Comparison of ENCODE assay signal across 17 mouse cellular contexts in the genomic region with DNA sequence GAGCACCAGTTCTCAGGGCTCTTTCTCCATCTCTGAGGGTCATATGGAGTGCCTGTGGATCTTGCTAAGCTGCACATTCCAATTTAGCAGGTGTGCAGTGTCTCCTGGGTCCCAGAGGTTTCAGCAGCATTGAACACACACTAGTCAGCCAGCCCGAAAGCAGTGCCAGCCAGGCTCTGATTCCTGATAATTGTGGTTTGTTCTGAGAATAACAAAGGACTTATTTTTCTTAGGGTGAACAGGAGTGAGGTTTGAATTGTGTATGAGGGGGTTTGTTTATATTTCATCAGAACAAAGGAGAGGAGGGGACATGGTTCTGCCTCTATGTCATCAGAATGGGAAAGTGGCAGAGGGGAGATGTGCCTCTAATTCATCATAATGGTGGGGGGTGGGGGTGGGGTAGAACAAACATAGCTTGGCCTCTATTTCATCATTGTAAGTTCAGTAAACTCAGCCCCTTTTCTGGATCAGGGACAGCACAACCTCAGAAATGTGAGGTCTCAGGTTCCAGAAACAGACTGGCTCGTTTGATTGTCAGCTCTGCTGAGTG.
DNase-seq lines count a peak whose midpoint lies in the region; TF ChIP-seq lines count a peak whose summit lies in the region.
"Had no signal": no experiment of that assay in that cellular context is flagged by ENCODE, and none has a peak within 500 bp of the region (broad histone marks: within the 10 kb centered on the region; RNA-seq: fewer than 3 reads in every experiment).

No protein-coding gene starts in this region.

- H3K27me3 ChIP-seq in testis, adult 2 months (ENCODE audit: control insufficient read depth, insufficient read depth, low read length) = no peaks in the 10 kb centered on the region
- H3K27me3 ChIP-seq in heart, adult 2 months (ENCODE audit: control insufficient read depth, insufficient read depth, low read length) = no peaks in the 10 kb centered on the region
- H3K27me3 ChIP-seq: embryonic facial prominence, embryonic 12.5 days; forebrain, embryonic 15.5 days; heart, embryonic 12.5 days had no signal

- no peaks in the 10 kb centered on the region for H3K79me2 ChIP-seq in heart, adult 2 months (replicated peaks; ENCODE audit: control insufficient read depth, insufficient read depth, low read length)

- intact Hi-C loops in left cerebral cortex, postnatal 25 days (cut with DNase I) = no loop called here
- intact Hi-C loops in heart, adult 2 months (cut with DNase I) = no loop called here

- H3K9ac ChIP-seq in heart, adult 2 months (ENCODE audit: low read depth, low read length) = no peak overlapping the region
- H3K9ac ChIP-seq: embryonic facial prominence, embryonic 12.5 days; forebrain, embryonic 15.5 days; heart, embryonic 12.5 days had no signal

- peak; percentile 57 for DNase-seq in layer of hippocampus, adult 11-12 months (ENCODE audit: low spot score)
- no peak for DNase-seq in layer of hippocampus, adult 9-10 months (ENCODE audit: low spot score)
- DNase-seq in left cerebral cortex, adult 11 months (ENCODE audit: low spot score) = peak; percentile 39
- no peak for DNase-seq in left cerebral cortex, postnatal 25 days (ENCODE audit: low spot score in 2 of 2)
- no peak for DNase-seq in testis, postnatal 14 days (ENCODE audit: low spot score)
- DNase-seq in heart, adult 2 months = no peak
- DNase-seq: adrenal gland, adult 2 months; adrenal gland, postnatal 36 days; cerebellum, adult 11 months; cerebellum, adult 8-10 months; cerebellum, postnatal 14 days; gastrocnemius, postnatal 14 days had no signal

- TF ChIP-seq EP300 in heart, adult 2 months (IDR thresholded peaks at IDR 0.05; ENCODE audit: insufficient read depth, low read depth, low read length) = no peak

- H3K4me3 ChIP-seq in testis, adult 2 months (ENCODE audit: control insufficient read depth, low read depth, low read length) = peak overlapping the region; percentile 78
- H3K4me3 ChIP-seq in heart, adult 2 months = no peak overlapping the region
- H3K4me3 ChIP-seq: embryonic facial prominence, embryonic 12.5 days; forebrain, embryonic 15.5 days; heart, embryonic 12.5 days; hindbrain, embryonic 10.5 days had no signal

- TF ChIP-seq CTCF in testis, adult 2 months (IDR thresholded peaks at IDR 0.05; ENCODE audit: control insufficient read depth, insufficient read depth, insufficient replicate concordance, low read depth, low read length) = no peak
- TF ChIP-seq CTCF in heart, adult 2 months (IDR thresholded peaks at IDR 0.05) = no peak

- no peak overlapping the region for H3K27ac ChIP-seq in testis, adult 2 months (ENCODE audit: control insufficient read depth, insufficient read depth, low read depth, low read length)
- no peak overlapping the region for H3K27ac ChIP-seq in heart, adult 2 months
- H3K27ac ChIP-seq: embryonic facial prominence, embryonic 12.5 days; forebrain, embryonic 15.5 days; hindbrain, embryonic 10.5 days had no signal

- no peaks in the 10 kb centered on the region for H3K4me1 ChIP-seq in testis, adult 2 months (ENCODE audit: control insufficient read depth, insufficient read depth, low read length)
- H3K4me1 ChIP-seq in heart, adult 2 months (ENCODE audit: control insufficient read depth, insufficient read depth, low read length) = no peaks in the 10 kb centered on the region
- H3K4me1 ChIP-seq: embryonic facial prominence, embryonic 12.5 days; forebrain, embryonic 15.5 days; heart, embryonic 12.5 days had no signal

- TF ChIP-seq POLR2A in testis, adult 2 months (IDR thresholded peaks at IDR 0.05; ENCODE audit: control insufficient read depth, low read depth, low read length) = no peak
- TF ChIP-seq POLR2A in heart, adult 2 months (IDR thresholded peaks at IDR 0.05; ENCODE audit: insufficient read depth, low read depth, low read length) = no peak

- H3K36me3 ChIP-seq in testis, adult 2 months (ENCODE audit: control insufficient read depth, insufficient read depth, low read length) = no peaks in the 10 kb centered on the region
- H3K36me3 ChIP-seq in heart, adult 2 months (ENCODE audit: control insufficient read depth, insufficient read depth, low read length) = no peaks in the 10 kb centered on the region
- H3K36me3 ChIP-seq: embryonic facial prominence, embryonic 12.5 days; forebrain, embryonic 15.5 days; heart, embryonic 12.5 days; hindbrain, embryonic 10.5 days had no signal

- 44% methylated on average over 2 of the region's 2 CpGs for WGBS in heart, adult 2 months

Comparison
In these comparisons a context has a peak if more than half of its experiments do, and no peak if none do; other contexts are left out.
1. DNase-seq: peak in layer of hippocampus, adult 11-12 months (single experiment) and left cerebral cortex, adult 11 months (single experiment); none in layer of hippocampus, adult 9-10 months (single experiment), left cerebral cortex, postnatal 25 days (0 of 2), testis, postnatal 14 days (single experiment) and heart, adult 2 months (0 of 2).